Mouse (Mus musculus): Measurements from ENCODE around the gene Dock1. TPM values are rescaled to one million over a fixed set of nuclear protein-coding genes. Genes with fewer than 3 reads are reported as not detected.

The Dock1 gene
- total RNA-seq, 2 experiments from 2014 or later = 46.8 to 47.5 TPM

- DNase-seq = no peak
- intact Hi-C loops (cut with DNase I) = no loop called here
Observed at GRCm38 (mm10) chr7:134809241-134809975, 139.0 kb downstream of the Dock1 start.

DNA sequence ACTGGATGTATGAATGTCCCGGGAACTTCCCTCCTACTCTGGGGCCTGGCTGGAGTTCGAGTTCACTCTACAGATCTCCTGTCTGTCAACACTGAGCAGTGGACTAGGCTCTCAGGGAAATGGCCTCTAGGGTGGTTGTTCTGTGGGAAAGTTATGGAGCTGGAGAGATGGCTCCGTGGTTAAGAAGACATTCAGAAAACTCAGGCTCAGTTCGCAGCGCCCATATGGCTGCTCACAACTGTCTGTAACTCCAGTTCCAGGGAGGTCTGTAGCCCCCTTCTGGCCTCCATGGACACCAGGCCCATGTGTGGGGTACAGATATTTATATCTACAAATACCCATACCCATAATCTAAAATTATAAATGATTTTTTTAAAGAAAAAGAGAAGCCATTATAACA is 148.0 kb downstream of the Dock1 start:
- no peak for DNase-seq
- intact Hi-C loops (cut with DNase I) = no loop called here

DNA sequence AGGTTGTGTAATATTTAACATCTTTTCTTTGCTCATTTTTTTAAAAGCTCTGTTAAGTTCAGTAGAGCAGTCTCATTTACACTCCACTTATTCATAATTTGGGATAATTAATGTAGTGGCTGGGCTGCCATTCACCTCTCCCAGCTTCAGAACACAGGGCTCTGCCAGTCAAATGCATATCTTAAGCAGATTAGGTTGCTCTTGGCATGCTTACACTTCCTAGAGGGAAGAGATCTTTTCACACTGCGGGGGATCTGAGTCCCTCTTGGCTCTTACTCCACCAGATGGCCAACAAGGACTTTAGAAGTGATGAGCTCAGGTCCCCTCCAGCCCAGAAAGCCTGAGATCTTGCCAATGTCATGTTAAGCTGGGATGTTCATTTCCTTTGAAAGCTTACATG is 150.8 kb downstream of the Dock1 start:
- DNase-seq = no peak
- intact Hi-C loops (cut with DNase I) = no loop called here

- DNase-seq = no peak
- intact Hi-C loops (cut with DNase I) = no loop called here
Observed at GRCm38 (mm10) chr7:134822006-134822405, 151.6 kb downstream of the Dock1 start.

- DNase-seq = no peak
Observed at GRCm38 (mm10) chr7:134823891-134824290, 153.4 kb downstream of the Dock1 start.

DNA sequence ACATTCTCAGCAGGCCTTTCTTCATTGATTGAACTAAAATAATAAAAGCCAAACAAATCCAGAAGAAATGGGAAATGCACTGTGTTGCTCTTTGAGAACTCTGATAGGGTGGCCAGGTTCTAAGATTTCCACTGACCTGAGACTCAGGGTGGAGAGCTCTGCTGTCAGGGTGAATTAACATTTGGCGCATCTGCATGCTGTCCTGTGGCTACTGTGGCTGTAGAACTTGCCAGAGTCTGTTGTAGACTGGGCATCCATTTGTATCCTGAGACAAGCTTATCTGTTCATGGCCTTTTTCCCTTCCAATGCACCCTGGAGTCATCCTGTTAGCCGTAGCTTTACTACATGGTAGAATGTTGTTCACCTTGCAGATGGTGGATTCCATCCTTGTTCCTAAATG is 169.6 kb downstream of the Dock1 start:
- intact Hi-C loops (cut with DNase I) = no loop called here
- DNase-seq = no peak

More at GRCm38 (mm10) chr7:134823891-134824290, 153.4 kb downstream of the Dock1 start:
- intact Hi-C loops (cut with DNase I) = no loop called here

- intact Hi-C loops (cut with DNase I) = no loop called here
- no peak for DNase-seq
Observed at GRCm38 (mm10) chr7:134842751-134843150, 172.3 kb downstream of the Dock1 start.

- DNase-seq = no peak
Observed at GRCm38 (mm10) chr7:134862000-134862399, 191.5 kb downstream of the Dock1 start.

DNA sequence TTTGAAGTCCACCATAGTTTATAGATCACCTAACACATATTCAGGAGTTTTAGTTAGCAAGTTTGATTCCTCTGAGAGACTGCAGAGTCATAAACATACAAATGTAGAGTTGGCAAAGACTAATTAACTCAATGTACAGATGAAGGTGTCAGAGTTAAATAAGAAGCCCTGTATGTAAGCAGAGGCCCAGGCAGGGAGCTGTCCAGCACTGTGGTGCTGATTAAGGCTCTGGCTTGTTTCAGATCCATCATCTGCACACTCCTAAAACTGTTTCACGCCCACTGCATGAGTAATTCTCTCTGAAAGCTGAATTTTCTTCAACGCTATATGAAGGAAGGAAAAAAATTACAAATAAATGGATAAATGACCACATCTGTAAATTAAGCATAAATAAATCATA is 193.7 kb downstream of the Dock1 start:
- peak; percentile 55 to 67 for DNase-seq
- intact Hi-C loops (cut with DNase I) = loop anchor here (2.0 kb wide), 1 partner anchor 17 kb away; no protein-coding TSS in a partner anchor

More at GRCm38 (mm10) chr7:134862000-134862399, 191.5 kb downstream of the Dock1 start:
- intact Hi-C loops (cut with DNase I) = no loop called here

GRCm38 (mm10) chr7:134872511-134872910 is 202.1 kb downstream of the Dock1 start:
- no peak for DNase-seq
- intact Hi-C loops (cut with DNase I) = no loop called here

GRCm38 (mm10) chr7:134872981-134873380 is 202.5 kb downstream of the Dock1 start:
- DNase-seq = no peak
- intact Hi-C loops (cut with DNase I) = no loop called here

GRCm38 (mm10) chr7:134878985-134879384 is 208.5 kb downstream of the Dock1 start:
- intact Hi-C loops (cut with DNase I) = no loop called here
- no peak for DNase-seq

DNA sequence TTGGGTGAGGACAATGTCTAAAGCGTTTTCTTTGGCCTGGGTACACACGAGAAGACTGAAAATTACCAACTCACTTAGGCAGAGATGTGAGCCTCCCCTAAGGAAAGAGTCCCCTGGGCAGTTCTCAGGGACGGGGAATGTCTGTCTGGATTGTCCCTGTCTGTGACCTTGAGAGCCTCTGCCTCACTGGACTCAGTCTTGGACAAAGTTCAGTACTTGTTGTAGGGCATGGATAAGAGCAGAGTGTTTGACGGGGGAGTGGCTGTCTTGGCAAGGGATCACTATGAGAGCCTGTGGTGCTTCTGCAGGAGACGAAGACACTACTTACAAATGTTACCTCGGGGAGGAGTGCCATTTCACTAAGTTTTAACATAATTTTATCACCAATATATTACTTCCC is 210.0 kb downstream of the Dock1 start:
- intact Hi-C loops (cut with DNase I) = loop anchor here (2.0 kb wide), 1 partner anchor 16 kb away; no protein-coding TSS in a partner anchor
- DNase-seq = peak; percentile 20 to 44

- intact Hi-C loops (cut with DNase I) = no loop called here
- no peak for DNase-seq
Observed at GRCm38 (mm10) chr7:134883516-134883915, 213.1 kb downstream of the Dock1 start.

DNA sequence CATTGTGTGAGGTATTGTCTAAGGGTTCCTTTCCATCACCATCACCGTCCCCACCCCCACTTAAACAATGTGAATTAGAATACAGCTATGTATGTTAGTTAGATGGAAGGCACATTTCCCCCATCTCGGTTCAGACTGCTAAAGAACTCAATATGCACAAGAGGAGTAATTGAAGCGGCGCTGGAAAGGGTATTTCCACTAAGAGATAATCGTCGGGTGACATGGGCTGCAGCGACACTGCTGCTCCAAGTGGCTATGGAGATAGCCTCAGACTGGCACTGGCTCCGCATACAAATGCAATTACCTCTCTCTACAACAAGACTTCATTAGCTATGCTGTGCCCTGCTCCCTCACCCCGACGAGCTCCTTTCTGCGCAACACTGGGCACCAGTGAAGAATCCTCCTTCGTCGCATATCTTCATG is 222.0 kb downstream of the Dock1 start:
- no peak for DNase-seq
- intact Hi-C loops (cut with DNase I) = no loop called here

DNA sequence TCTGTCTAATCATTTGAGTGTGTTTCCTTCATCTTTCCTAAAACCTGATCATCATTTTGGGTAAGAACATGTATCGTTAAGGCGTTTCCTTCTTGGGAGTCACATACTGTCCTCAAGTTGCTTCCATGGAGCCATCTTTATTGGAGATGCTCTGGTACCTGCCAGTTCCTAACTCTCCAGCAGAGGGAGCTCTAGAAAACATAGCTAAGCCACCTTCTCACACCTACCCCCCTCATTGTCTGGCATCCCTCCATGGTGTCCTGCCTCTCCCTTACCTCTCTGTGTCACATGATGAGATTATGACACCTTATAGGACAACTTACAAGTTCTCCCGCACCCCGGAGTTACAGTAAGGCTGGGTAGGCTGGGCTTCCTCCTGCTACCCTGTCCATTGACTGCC is 222.5 kb downstream of the Dock1 start:
- peak in 1 of 2 experiments; percentile 12 for DNase-seq
- intact Hi-C loops (cut with DNase I) = no loop called here

DNA sequence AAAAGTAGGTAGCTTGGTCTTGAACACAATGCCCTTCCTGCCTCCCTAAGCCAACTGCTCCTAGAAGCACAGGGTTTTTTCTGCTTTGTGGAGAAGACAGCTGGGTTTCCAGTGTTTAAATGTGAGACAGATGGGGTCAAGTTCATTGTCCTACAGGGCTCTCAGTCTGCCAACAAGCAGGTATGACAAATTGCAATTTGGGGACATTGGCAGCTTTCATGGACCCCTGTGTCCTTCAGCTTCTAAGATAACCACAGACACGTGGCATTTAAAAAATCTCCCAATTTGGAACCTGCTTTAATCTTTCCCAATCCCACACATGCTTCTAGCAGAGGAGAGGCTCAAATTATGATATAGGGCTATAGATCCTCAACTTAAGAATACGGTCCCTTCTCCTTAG is 224.2 kb downstream of the Dock1 start:
- no peak for DNase-seq
- intact Hi-C loops (cut with DNase I) = no loop called here

DNA sequence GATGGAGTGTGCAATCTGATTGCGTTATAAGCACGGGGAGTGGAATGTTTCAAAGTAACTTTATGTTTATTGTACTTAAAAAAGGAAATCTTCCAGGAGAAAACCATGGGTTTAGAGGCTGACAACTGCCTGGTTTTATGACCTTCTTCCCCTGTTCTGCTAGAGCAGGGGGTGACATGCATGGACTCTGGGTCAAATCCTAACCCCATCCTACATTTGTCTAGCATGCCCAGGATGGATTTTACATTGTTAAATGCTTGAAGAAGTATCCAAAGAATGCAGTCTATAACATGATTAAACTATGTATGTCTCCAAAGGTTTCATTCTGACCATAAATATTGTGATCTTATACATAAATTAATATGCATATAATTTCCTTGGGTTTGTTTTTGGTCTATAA is 229.0 kb downstream of the Dock1 start:
- DNase-seq = no peak
- intact Hi-C loops (cut with DNase I) = no loop called here

DNA sequence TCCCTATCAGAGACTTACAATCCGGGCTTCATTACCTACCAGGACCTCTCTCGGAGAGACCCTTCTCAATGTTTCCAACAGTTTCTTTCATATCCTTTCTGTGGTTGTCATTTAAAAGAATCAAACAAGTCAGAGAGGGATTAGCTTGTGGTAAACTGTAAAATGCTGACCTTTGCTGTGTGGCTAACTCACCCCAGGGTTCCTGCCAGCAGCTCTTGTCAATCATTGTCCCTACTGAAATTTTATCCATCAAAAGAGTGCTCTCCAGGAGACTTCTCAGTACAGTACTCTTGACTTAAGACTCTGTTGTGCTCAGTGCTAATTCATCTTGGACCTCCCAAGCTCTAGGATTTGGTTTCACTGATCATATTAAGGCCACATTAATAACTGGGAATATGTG is 231.5 kb downstream of the Dock1 start:
- no peak for DNase-seq
- intact Hi-C loops (cut with DNase I) = no loop called here

- intact Hi-C loops (cut with DNase I) = no loop called here
- DNase-seq = no peak
Observed at GRCm38 (mm10) chr7:134931886-134932285, 261.4 kb downstream of the Dock1 start.

- DNase-seq = peak; percentile 8 to 10
- intact Hi-C loops (cut with DNase I) = no loop called here
Observed at GRCm38 (mm10) chr7:134937471-134937926, 267.0 kb downstream of the Dock1 start.

DNA sequence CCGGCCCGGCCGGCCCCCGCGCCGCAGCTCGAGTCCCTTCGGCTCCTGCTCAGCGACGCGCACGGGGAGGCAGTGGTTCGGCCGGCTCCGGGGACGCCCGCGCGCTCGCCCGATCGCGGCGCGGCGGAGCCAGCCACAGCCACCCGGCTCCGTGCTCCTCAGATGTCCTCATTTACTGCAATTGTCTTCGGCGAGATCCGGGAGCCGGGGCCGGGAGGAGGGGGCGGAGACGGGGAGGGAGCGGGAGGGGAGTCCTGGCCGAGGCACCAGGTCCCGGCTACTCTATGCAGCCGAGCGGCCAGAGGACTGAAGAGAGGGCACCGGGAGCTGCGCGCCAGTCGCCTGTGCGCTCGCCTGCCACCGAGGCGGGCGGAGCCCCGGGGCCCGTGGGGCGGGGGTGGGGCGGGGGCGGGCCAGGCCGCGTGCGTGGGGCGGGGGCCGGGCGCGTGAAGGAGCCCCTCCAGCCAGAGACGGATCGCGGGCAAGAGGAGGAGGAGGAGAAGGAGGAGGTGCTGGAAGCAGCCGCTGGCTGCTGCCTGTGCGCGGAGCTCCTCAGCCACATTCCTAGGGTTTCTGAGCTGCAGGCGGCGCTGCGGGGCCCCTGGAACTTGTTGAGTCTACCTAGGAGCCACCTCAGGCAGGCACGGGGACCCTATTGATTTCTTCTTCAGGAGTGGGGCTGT is 267.6 kb downstream of the Dock1 start, which contains the start of gene Fam196a:
Gene Fam196a, minus strand, starts transcription at position 504 of the 683 bp plus-strand sequence.
- peak; percentile 43 to 49 for DNase-seq
- intact Hi-C loops (cut with DNase I) = no loop called here
